Mouse (Mus musculus): ENCODE data around the gene Oas3. TPM values are rescaled to one million over a fixed set of nuclear protein-coding genes. Genes with fewer than 3 reads are reported as not detected.

The Oas3 gene
- total RNA-seq (2012; rRNA removed) = 1.6 and 2.4 TPM in 2 replicates

DNA sequence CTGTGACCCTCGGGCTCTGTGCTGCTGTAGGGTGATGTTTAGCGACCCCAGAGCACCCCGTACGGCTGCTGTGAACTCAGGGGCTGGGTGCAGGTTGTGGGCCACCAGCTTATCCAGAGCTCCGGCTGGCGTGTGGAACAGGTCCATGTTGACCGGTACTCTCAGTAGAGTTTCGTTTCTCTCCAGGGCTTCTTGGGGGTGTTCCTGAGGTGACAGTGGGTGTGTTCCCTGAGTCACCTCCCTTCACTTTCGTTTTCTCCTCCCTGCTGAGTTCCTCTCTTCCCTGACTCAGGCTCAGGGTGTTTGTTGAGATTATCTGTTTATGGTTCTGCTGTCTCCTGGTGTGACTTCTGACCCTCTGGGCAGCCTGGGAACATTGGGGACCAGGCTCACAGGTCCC is at the start of gene Oas3:
Oas3 (minus strand) TSS at position 184 of the 400 bp plus-strand sequence.
- Histone ChIP-seq H3K27ac (ENCODE audit: insufficient read depth, low read depth, low read length, poor library complexity, severe bottlenecking) (no peak within 1 kb of the TSS), H3K9me3 (ENCODE audit: control insufficient read depth, insufficient read depth, low read depth, low read length) (no peaks in the 10 kb centered on the region), H3K36me3 (ENCODE audit: control insufficient read depth, insufficient read depth, low read length, poor library complexity, severe bottlenecking) (no peaks in the 10 kb centered on the region), H3K4me1 (ENCODE audit: control insufficient read depth in 2 of 2, insufficient read depth in 2 of 2, low read length in 2 of 2, poor library complexity in 1 of 2) (peaks cover 4 to 7% of the 10 kb centered on the region in 2 experiments; a peak in 1 of 4 replicates), H3K9ac (ENCODE audit: insufficient read depth, low read depth, low read length, poor library complexity, severe bottlenecking) (no peak within 1 kb of the TSS), H3K4me3 (ENCODE audit: insufficient read depth in 1 of 2, low read depth in 1 of 2, low read length in 2 of 2, poor library complexity in 1 of 2, severe bottlenecking in 1 of 2) (no peak within 1 kb of the TSS)
- DNase-seq (ENCODE audit: low read depth, low spot score) = no peak
- in situ Hi-C loops (cut with MboI; ENCODE audit: low sequenced_read_pairs in 2 of 2, unreplicated experiment in 2 of 2) = no loop called here
- TF ChIP-seq MAFK (IDR thresholded peaks at IDR 0.05; ENCODE audit: insufficient read depth, low read depth, low read length) (no peak), ZNF384 (IDR thresholded peaks at IDR 0.05; ENCODE audit: low read depth, low read length) (no peak), HCFC1 (IDR thresholded peaks at IDR 0.05; ENCODE audit: borderline replicate concordance, insufficient read depth, low read length) (no peak), CHD2 (IDR thresholded peaks at IDR 0.05; ENCODE audit: low read depth, low read length) (no peak), ZC3H11A (IDR thresholded peaks at IDR 0.05; ENCODE audit: borderline replicate concordance, low read depth, low read length) (no peak)

DNA sequence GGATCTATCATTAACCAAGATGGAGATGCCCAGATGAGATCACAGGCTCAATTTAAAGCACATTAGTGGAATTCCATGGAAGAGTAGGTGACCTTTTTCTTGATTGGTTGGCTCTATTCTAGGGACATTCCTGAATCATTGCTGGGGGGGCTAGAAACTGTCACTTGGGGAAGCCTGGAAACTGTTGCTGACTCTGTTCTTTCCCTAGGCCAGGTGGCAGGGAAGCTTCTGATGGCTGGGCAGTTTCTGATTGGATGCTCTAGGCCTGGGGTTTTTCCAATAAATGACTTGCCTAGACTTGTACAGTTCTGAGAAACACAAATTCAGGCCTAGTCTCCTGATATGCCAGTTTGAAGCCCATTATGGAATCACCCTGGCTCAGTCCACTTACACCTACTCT is 41.5 kb upstream of the Oas3 start:
- no peak overlapping the region for H3K27ac ChIP-seq (ENCODE audit: insufficient read depth, low read depth, low read length, poor library complexity, severe bottlenecking)
- H3K4me3 ChIP-seq (ENCODE audit: insufficient read depth in 1 of 2, low read depth in 1 of 2, low read length in 2 of 2, poor library complexity in 1 of 2, severe bottlenecking in 1 of 2) = no peak overlapping the region
- no peak for DNase-seq (ENCODE audit: low read depth, low spot score)
- TF ChIP-seq HCFC1 (IDR thresholded peaks at IDR 0.05; ENCODE audit: borderline replicate concordance, insufficient read depth, low read length) = no peak
- TF ChIP-seq CHD2 (IDR thresholded peaks at IDR 0.05; ENCODE audit: low read depth, low read length) = no peak
- no peak for TF ChIP-seq MAFK (IDR thresholded peaks at IDR 0.05; ENCODE audit: insufficient read depth, low read depth, low read length)
- TF ChIP-seq ZC3H11A (IDR thresholded peaks at IDR 0.05; ENCODE audit: borderline replicate concordance, low read depth, low read length) = no peak
- TF ChIP-seq ZNF384 (IDR thresholded peaks at IDR 0.05; ENCODE audit: low read depth, low read length) = no peak
- H3K36me3 ChIP-seq (ENCODE audit: control insufficient read depth, insufficient read depth, low read length, poor library complexity, severe bottlenecking) = no peaks in the 10 kb centered on the region
- H3K9me3 ChIP-seq (ENCODE audit: control insufficient read depth, insufficient read depth, low read depth, low read length) = no peaks in the 10 kb centered on the region
- H3K4me1 ChIP-seq (ENCODE audit: control insufficient read depth in 2 of 2, insufficient read depth in 2 of 2, low read length in 2 of 2, poor library complexity in 1 of 2) = no peaks in the 10 kb centered on the region
- no peak overlapping the region for H3K9ac ChIP-seq (ENCODE audit: insufficient read depth, low read depth, low read length, poor library complexity, severe bottlenecking)
- in situ Hi-C loops (cut with MboI; ENCODE audit: low sequenced_read_pairs in 2 of 2, unreplicated experiment in 2 of 2) = no loop called here

DNA sequence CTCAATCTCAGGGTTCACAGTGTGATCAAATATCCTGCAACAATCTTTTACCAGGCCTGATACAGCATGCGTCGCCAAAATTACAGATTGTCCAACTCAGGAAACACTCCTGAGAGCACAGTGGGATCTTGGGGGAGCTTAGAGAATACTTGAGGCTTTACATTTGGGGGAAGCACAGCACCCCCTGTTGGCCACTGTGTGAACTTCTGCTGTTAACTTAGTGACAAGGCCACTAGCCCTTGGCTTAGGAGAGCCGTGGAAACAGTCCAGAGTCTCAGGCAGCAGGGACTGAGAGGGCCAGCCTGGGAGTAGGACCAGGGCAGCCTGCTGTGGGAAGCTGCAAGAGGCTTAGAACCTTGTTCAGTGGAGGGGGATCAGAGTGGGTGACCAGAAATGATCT is 38.5 kb upstream of the Oas3 start:
- TF ChIP-seq CHD2 (IDR thresholded peaks at IDR 0.05; ENCODE audit: low read depth, low read length) (no peak), HCFC1 (IDR thresholded peaks at IDR 0.05; ENCODE audit: borderline replicate concordance, insufficient read depth, low read length) (no peak), MAFK (IDR thresholded peaks at IDR 0.05; ENCODE audit: insufficient read depth, low read depth, low read length) (no peak), ZC3H11A (IDR thresholded peaks at IDR 0.05; ENCODE audit: borderline replicate concordance, low read depth, low read length) (no peak), ZNF384 (IDR thresholded peaks at IDR 0.05; ENCODE audit: low read depth, low read length) (no peak)
- Histone ChIP-seq H3K4me3 (ENCODE audit: insufficient read depth in 1 of 2, low read depth in 1 of 2, low read length in 2 of 2, poor library complexity in 1 of 2, severe bottlenecking in 1 of 2) (no peak overlapping the region), H3K27ac (ENCODE audit: insufficient read depth, low read depth, low read length, poor library complexity, severe bottlenecking) (no peak overlapping the region), H3K9me3 (ENCODE audit: control insufficient read depth, insufficient read depth, low read depth, low read length) (no peaks in the 10 kb centered on the region), H3K36me3 (ENCODE audit: control insufficient read depth, insufficient read depth, low read length, poor library complexity, severe bottlenecking) (no peaks in the 10 kb centered on the region), H3K4me1 (ENCODE audit: control insufficient read depth in 2 of 2, insufficient read depth in 2 of 2, low read length in 2 of 2, poor library complexity in 1 of 2) (peaks cover 0 to 5% of the 10 kb centered on the region in 2 experiments; a peak in 1 of 4 replicates), H3K9ac (ENCODE audit: insufficient read depth, low read depth, low read length, poor library complexity, severe bottlenecking) (no peak overlapping the region)
- in situ Hi-C loops (cut with MboI; ENCODE audit: low sequenced_read_pairs in 2 of 2, unreplicated experiment in 2 of 2) = no loop called here
- peak; percentile 47 for DNase-seq (ENCODE audit: low read depth, low spot score)

DNA sequence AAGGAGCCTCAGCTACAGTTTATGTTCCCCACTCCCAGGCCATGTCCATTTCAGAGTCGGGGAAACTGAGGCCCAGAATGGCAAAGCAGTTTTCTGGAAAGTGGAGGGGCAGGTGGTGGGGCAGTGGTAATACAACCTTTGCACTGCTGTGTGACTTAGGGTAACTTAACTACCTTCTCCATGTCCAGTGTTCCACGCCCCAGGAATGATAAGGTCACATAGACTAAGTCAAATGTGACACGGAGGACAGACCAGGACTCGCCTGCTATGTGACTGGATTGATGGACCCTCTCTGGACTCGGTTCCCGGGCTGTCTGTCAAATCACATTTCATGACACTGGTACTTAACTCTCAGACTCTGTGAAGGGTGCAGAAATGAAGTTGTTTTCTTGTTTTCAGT is 35.6 kb upstream of the Oas3 start:
- TF ChIP-seq CHD2 (IDR thresholded peaks at IDR 0.05; ENCODE audit: low read depth, low read length) (no peak), MAFK (IDR thresholded peaks at IDR 0.05; ENCODE audit: insufficient read depth, low read depth, low read length) (no peak), ZNF384 (IDR thresholded peaks at IDR 0.05; ENCODE audit: low read depth, low read length) (no peak), HCFC1 (IDR thresholded peaks at IDR 0.05; ENCODE audit: borderline replicate concordance, insufficient read depth, low read length) (no peak), ZC3H11A (IDR thresholded peaks at IDR 0.05; ENCODE audit: borderline replicate concordance, low read depth, low read length) (no peak)
- Histone ChIP-seq H3K36me3 (ENCODE audit: control insufficient read depth, insufficient read depth, low read length, poor library complexity, severe bottlenecking) (no peaks in the 10 kb centered on the region), H3K4me1 (ENCODE audit: control insufficient read depth in 2 of 2, insufficient read depth in 2 of 2, low read length in 2 of 2, poor library complexity in 1 of 2) (peaks cover 4 to 11% of the 10 kb centered on the region in 2 experiments; a peak in 2 of 4 replicates), H3K27ac (ENCODE audit: insufficient read depth, low read depth, low read length, poor library complexity, severe bottlenecking) (no peak overlapping the region), H3K9ac (ENCODE audit: insufficient read depth, low read depth, low read length, poor library complexity, severe bottlenecking) (no peak overlapping the region), H3K4me3 (ENCODE audit: insufficient read depth in 1 of 2, low read depth in 1 of 2, low read length in 2 of 2, poor library complexity in 1 of 2, severe bottlenecking in 1 of 2) (peak overlapping the region in 1 of 2 experiments; percentile 59; a peak in 2 of 4 replicates), H3K9me3 (ENCODE audit: control insufficient read depth, insufficient read depth, low read depth, low read length) (no peaks in the 10 kb centered on the region)
- no peak for DNase-seq (ENCODE audit: low read depth, low spot score)
- in situ Hi-C loops (cut with MboI; ENCODE audit: low sequenced_read_pairs in 2 of 2, unreplicated experiment in 2 of 2) = no loop called here

Measured in ES-E14 (cell line).